Mouse (Mus musculus): Measurements from ENCODE around the gene Luc7l. TPM values are rescaled to one million over a fixed set of nuclear protein-coding genes. Genes with fewer than 3 reads are reported as not detected.

Luc7l gene
- polyA plus RNA-seq, 1 experiment from 2014 or later, result 106 TPM

GRCm38 (mm10) chr17:26240120-26240790 is 12.4 kb upstream of the Luc7l start:
- Histone ChIP-seq H3K4me2 (replicated peaks; ENCODE audit: low read depth, low read length) (no peak overlapping the region), H3K36me3 (ENCODE audit: control insufficient read depth, insufficient read depth, low read length) (no peaks in the 10 kb centered on the region), H3K27me3 (ENCODE audit: control insufficient read depth, insufficient read depth, low read length) (no peaks in the 10 kb centered on the region), H3K4me3 (ENCODE audit: low read depth, low read length) (no peak overlapping the region), H3K9me3 (ENCODE audit: control insufficient read depth, low read depth, low read length) (no peaks in the 10 kb centered on the region), H3K27ac (ENCODE audit: low read length) (no peak overlapping the region), H3K4me1 (ENCODE audit: control insufficient read depth, insufficient read depth, low read length) (0 out of 2 replicates have a peak, but pooled peaks cover 6% of the 10 kb centered on the region), H3K9ac (replicated peaks; ENCODE audit: low read depth, low read length) (no peak overlapping the region)
- ATAC-seq (ENCODE audit: insufficient number of reproducible peaks, insufficient read depth, low FRiP score, low read depth), result no peak
- 78% methylated on average over 6 of the region's 6 CpGs for WGBS

GRCm38 (mm10) chr17:26240990-26241389 is 11.7 kb upstream of the Luc7l start:
- Histone ChIP-seq H3K9me3 (ENCODE audit: control insufficient read depth, low read depth, low read length) (no peaks in the 10 kb centered on the region), H3K27ac (ENCODE audit: low read length) (no peak overlapping the region), H3K4me2 (replicated peaks; ENCODE audit: low read depth, low read length) (no peak overlapping the region), H3K9ac (replicated peaks; ENCODE audit: low read depth, low read length) (no peak overlapping the region), H3K27me3 (ENCODE audit: control insufficient read depth, insufficient read depth, low read length) (no peaks in the 10 kb centered on the region), H3K4me3 (ENCODE audit: low read depth, low read length) (no peak overlapping the region), H3K4me1 (ENCODE audit: control insufficient read depth, insufficient read depth, low read length) (0 out of 2 replicates have a peak, but pooled peaks cover 6% of the 10 kb centered on the region), H3K36me3 (ENCODE audit: control insufficient read depth, insufficient read depth, low read length) (no peaks in the 10 kb centered on the region)
- no peak for ATAC-seq (ENCODE audit: insufficient number of reproducible peaks, insufficient read depth, low FRiP score, low read depth)
- 76% methylated on average over 6 of the region's 6 CpGs for WGBS

- Histone ChIP-seq H3K27me3 (ENCODE audit: control insufficient read depth, insufficient read depth, low read length) (no peaks in the 10 kb centered on the region), H3K36me3 (ENCODE audit: control insufficient read depth, insufficient read depth, low read length) (no peaks in the 10 kb centered on the region), H3K27ac (ENCODE audit: low read length) (peak overlapping the region; percentile 82), H3K4me3 (ENCODE audit: low read depth, low read length) (peak overlapping the region; percentile 64), H3K9ac (replicated peaks; ENCODE audit: low read depth, low read length) (peak overlapping the region; percentile 41), H3K4me2 (replicated peaks; ENCODE audit: low read depth, low read length) (peak overlapping the region; percentile 59), H3K9me3 (ENCODE audit: control insufficient read depth, low read depth, low read length) (no peaks in the 10 kb centered on the region), H3K4me1 (ENCODE audit: control insufficient read depth, insufficient read depth, low read length) (0 out of 2 replicates have a peak, but pooled peaks cover 6% of the 10 kb centered on the region)
- ATAC-seq (ENCODE audit: insufficient number of reproducible peaks, insufficient read depth, low FRiP score, low read depth), result peak; percentile 72; the same call in 1 of the 2 replicates
- WGBS, result 1% methylated on average over 32 of the region's 32 CpGs
These were observed 9.1 kb upstream of the Luc7l start for GRCm38 (mm10) chr17:26243471-26244100.

GRCm38 (mm10) chr17:26244101-26244841 is 8.4 kb upstream of the Luc7l start, which contains the start of gene Fam234a:
TSS of gene Fam234a (minus strand) at chr17:26244242.
- Histone ChIP-seq H3K4me3 (ENCODE audit: low read depth, low read length) (peak within 1 kb of the TSS; percentile 64), H3K27me3 (ENCODE audit: control insufficient read depth, insufficient read depth, low read length) (no peaks in the 10 kb centered on the region), H3K27ac (ENCODE audit: low read length) (peak within 1 kb of the TSS; percentile 82), H3K9ac (replicated peaks; ENCODE audit: low read depth, low read length) (peak within 1 kb of the TSS; percentile 41), H3K4me2 (replicated peaks; ENCODE audit: low read depth, low read length) (peak within 1 kb of the TSS; percentile 59), H3K36me3 (ENCODE audit: control insufficient read depth, insufficient read depth, low read length) (no peaks in the 10 kb centered on the region), H3K4me1 (ENCODE audit: control insufficient read depth, insufficient read depth, low read length) (0 out of 2 replicates have a peak, but pooled peaks cover 6% of the 10 kb centered on the region), H3K9me3 (ENCODE audit: control insufficient read depth, low read depth, low read length) (no peaks in the 10 kb centered on the region)
- WGBS, result 8% methylated on average over 33 of the region's 33 CpGs
- ATAC-seq (ENCODE audit: insufficient number of reproducible peaks, insufficient read depth, low FRiP score, low read depth), result peak; percentile 97

GRCm38 (mm10) chr17:26251886-26252538 is 684 bp upstream of the Luc7l start:
- no peak for ATAC-seq (ENCODE audit: insufficient number of reproducible peaks, insufficient read depth, low FRiP score, low read depth)
- no peaks in the 10 kb centered on the region for H3K9me3 ChIP-seq (ENCODE audit: control insufficient read depth, low read depth, low read length)
- no peak overlapping the region; the same call in 1 of the 2 replicates for H3K9ac ChIP-seq (replicated peaks; ENCODE audit: low read depth, low read length)
- peak overlapping the region; percentile 92 for H3K4me2 ChIP-seq (replicated peaks; ENCODE audit: low read depth, low read length)
- H3K36me3 ChIP-seq (ENCODE audit: control insufficient read depth, insufficient read depth, low read length), result peaks cover 11% of the 10 kb centered on the region
- peaks cover 6% of the 10 kb centered on the region for H3K4me1 ChIP-seq (ENCODE audit: control insufficient read depth, insufficient read depth, low read length)
- H3K4me3 ChIP-seq (ENCODE audit: low read depth, low read length), result peak overlapping the region; percentile 73; the same call in 1 of the 2 replicates
- 54% methylated on average over 4 of the region's 4 CpGs for WGBS
- H3K27me3 ChIP-seq (ENCODE audit: control insufficient read depth, insufficient read depth, low read length), result no peaks in the 10 kb centered on the region
- peak overlapping the region; percentile 98; the same call in 1 of the 2 replicates for H3K27ac ChIP-seq (ENCODE audit: low read length)

- Histone ChIP-seq H3K4me3 (ENCODE audit: low read depth, low read length) (peak overlapping the region; percentile 73), H3K4me2 (replicated peaks; ENCODE audit: low read depth, low read length) (peak overlapping the region; percentile 92), H3K27me3 (ENCODE audit: control insufficient read depth, insufficient read depth, low read length) (no peaks in the 10 kb centered on the region), H3K9ac (replicated peaks; ENCODE audit: low read depth, low read length) (peak overlapping the region; percentile 89), H3K9me3 (ENCODE audit: control insufficient read depth, low read depth, low read length) (no peaks in the 10 kb centered on the region), H3K27ac (ENCODE audit: low read length) (peak overlapping the region; percentile 98), H3K4me1 (ENCODE audit: control insufficient read depth, insufficient read depth, low read length) (peaks cover 6% of the 10 kb centered on the region), H3K36me3 (ENCODE audit: control insufficient read depth, insufficient read depth, low read length) (peaks cover 25% of the 10 kb centered on the region)
- ATAC-seq (ENCODE audit: insufficient number of reproducible peaks, insufficient read depth, low FRiP score, low read depth), result no peak
- under 1% methylated on average over 24 of the region's 24 CpGs for WGBS
These were observed 703 bp downstream of the Luc7l start for GRCm38 (mm10) chr17:26253399-26253798.

- H3K27ac ChIP-seq (ENCODE audit: low read length), result no peak overlapping the region
- peaks cover 6% of the 10 kb centered on the region for H3K4me1 ChIP-seq (ENCODE audit: control insufficient read depth, insufficient read depth, low read length)
- no peak overlapping the region for H3K9ac ChIP-seq (replicated peaks; ENCODE audit: low read depth, low read length)
- WGBS, result 90% methylated on average over 7 of the region's 7 CpGs
- H3K27me3 ChIP-seq (ENCODE audit: control insufficient read depth, insufficient read depth, low read length), result no peaks in the 10 kb centered on the region
- H3K36me3 ChIP-seq (ENCODE audit: control insufficient read depth, insufficient read depth, low read length), result peaks cover 35% of the 10 kb centered on the region
- no peaks in the 10 kb centered on the region for H3K9me3 ChIP-seq (ENCODE audit: control insufficient read depth, low read depth, low read length)
- H3K4me2 ChIP-seq (replicated peaks; ENCODE audit: low read depth, low read length), result no peak overlapping the region
- ATAC-seq (ENCODE audit: insufficient number of reproducible peaks, insufficient read depth, low FRiP score, low read depth), result no peak
- H3K4me3 ChIP-seq (ENCODE audit: low read depth, low read length), result no peak overlapping the region
These were observed 2.6 kb downstream of the Luc7l start for GRCm38 (mm10) chr17:26255313-26255712.

- ATAC-seq (ENCODE audit: insufficient number of reproducible peaks, insufficient read depth, low FRiP score, low read depth), result no peak
- H3K36me3 ChIP-seq (ENCODE audit: control insufficient read depth, insufficient read depth, low read length), result peaks cover 80% of the 10 kb centered on the region
These were observed 9.1 kb downstream of the Luc7l start for GRCm38 (mm10) chr17:26261826-26262225.

More at GRCm38 (mm10) chr17:26261826-26262225, 9.1 kb downstream of the Luc7l start:
- Histone ChIP-seq H3K4me2 (replicated peaks; ENCODE audit: low read depth, low read length) (no peak overlapping the region), H3K27ac (ENCODE audit: low read length) (no peak overlapping the region), H3K27me3 (ENCODE audit: control insufficient read depth, insufficient read depth, low read length) (no peaks in the 10 kb centered on the region), H3K4me1 (ENCODE audit: control insufficient read depth, insufficient read depth, low read length) (no peaks in the 10 kb centered on the region), H3K9ac (replicated peaks; ENCODE audit: low read depth, low read length) (no peak overlapping the region), H3K4me3 (ENCODE audit: low read depth, low read length) (no peak overlapping the region), H3K9me3 (ENCODE audit: control insufficient read depth, low read depth, low read length) (no peaks in the 10 kb centered on the region)
- 83% methylated on average over 4 of the region's 4 CpGs for WGBS
